Mouse (Mus musculus) liver, adult 2 months (tissue): ENCODE measurements at regions not wholly inside any gene's neighbourhood (a gene's known extent, or its start where the extent isn't known, plus 50 kb on each side); places are given as distances from the start of the nearest gene placed in this dataset.

Experiments
- DNase-seq: peaks from one replicate; pipeline ENCODE4 v3.0.0-alpha.2; 2011; ENCODE audit warnings: low read depth, low spot score; ENCODE audit errors: extremely low read depth
- H3K27ac ChIP-seq: fragments of 200-500 bp; replicated peaks from 2 replicates; pipeline ENCODE4 v1.5.1; 2012; ENCODE audit warnings: low read depth, mild to moderate bottlenecking, control low read depth, inconsistent platforms, low read length; ENCODE audit not compliant: insufficient read depth
- H3K27me3 ChIP-seq: fragments of 200-500 bp; 2 replicates; pipeline ENCODE4 v1.6.1; 2012; ENCODE audit warnings: mild to moderate bottlenecking, moderate library complexity, low read length, inconsistent platforms; ENCODE audit not compliant: control insufficient read depth, insufficient read depth
- H3K36me3 ChIP-seq: fragments of 200-500 bp; 2 replicates; pipeline ENCODE4 v1.6.1; 2012; ENCODE audit warnings: low read length, inconsistent platforms; ENCODE audit not compliant: control insufficient read depth, insufficient read depth
- H3K4me1 ChIP-seq: fragments of 200-500 bp; 2 replicates; pipeline ENCODE4 v1.6.1; 2011; ENCODE audit warnings: low read length; ENCODE audit not compliant: control insufficient read depth, insufficient read depth
- H3K4me3 ChIP-seq: fragments of 200-500 bp; 2 replicates; pipeline ENCODE4 v1.5.1; 2011; ENCODE audit warnings: low read depth, mild to moderate bottlenecking, control low read depth, low read length, moderate library complexity; ENCODE audit not compliant: insufficient read depth
- H3K79me2 ChIP-seq: fragments of 200-500 bp; 2 replicates; pipeline ENCODE4 v1.6.1; 2012; ENCODE audit warnings: inconsistent platforms, mild to moderate bottlenecking, low read length, moderate library complexity; ENCODE audit not compliant: control insufficient read depth, insufficient read depth
- H3K9ac ChIP-seq: fragments of 200-500 bp; 2 replicates; pipeline ENCODE4 v1.6.1; 2012; ENCODE audit warnings: low read depth, mild to moderate bottlenecking, control low read depth, inconsistent platforms, low read length
- CTCF ChIP-seq: fragments of 200-500 bp; IDR thresholded peaks from 2 replicates; pipeline ENCODE4 v1.5.1; 2011; ENCODE audit warnings: low read depth, low read length, control low read depth
- POLR2A ChIP-seq: fragments of 200-500 bp; IDR thresholded peaks from 2 replicates; pipeline ENCODE4 v1.6.1; 2011; ENCODE audit warnings: low read length, control low read depth; ENCODE audit not compliant: insufficient read depth; ENCODE audit errors: extremely low read depth
- WGBS: fragments of 180-500 bp; shearing (Covaris S2); methylation state at CpG from one replicate; pipeline ENCODE4 v1.1.7; 2018; 5-methylcytosine and 5-hydroxymethylcytosine counted together

- WGBS: 22% methylated on average over 19 of the region's 19 CpGs
- no peak for TF ChIP-seq POLR2A
- TF ChIP-seq CTCF: peak; percentile 77
- no peaks in the 10 kb centered on the region for H3K27me3 ChIP-seq
Measured at GRCm38 (mm10) chr16:9009361-9010083, 179.6 kb downstream of the 1810013L24Rik start.

GRCm38 (mm10) chr16:9011077-9011476 is 181.2 kb downstream of the 1810013L24Rik start:
- no peak overlapping the region for H3K27ac ChIP-seq
- H3K79me2 ChIP-seq: no peaks in the 10 kb centered on the region
- no peaks in the 10 kb centered on the region for H3K4me1 ChIP-seq
- H3K9ac ChIP-seq: no peak overlapping the region
- no peaks in the 10 kb centered on the region for H3K36me3 ChIP-seq
- H3K4me3 ChIP-seq: no peak overlapping the region
- no peak for TF ChIP-seq CTCF
- no peak for TF ChIP-seq POLR2A
- WGBS: 33% methylated on average over 1 of the region's 1 CpGs
- DNase-seq: no peak
- H3K27me3 ChIP-seq: no peaks in the 10 kb centered on the region; the same call in 1 of the 2 replicates

More at GRCm38 (mm10) chr16:9009361-9010083, 179.6 kb downstream of the 1810013L24Rik start:
- DNase-seq: no peak
- no peak overlapping the region for H3K27ac ChIP-seq
- H3K9ac ChIP-seq: no peak overlapping the region
- no peaks in the 10 kb centered on the region for H3K36me3 ChIP-seq
- no peak overlapping the region for H3K4me3 ChIP-seq
- no peaks in the 10 kb centered on the region for H3K79me2 ChIP-seq
- no peaks in the 10 kb centered on the region for H3K4me1 ChIP-seq

GRCm38 (mm10) chr16:9011691-9012090 is 181.8 kb downstream of the 1810013L24Rik start:
- Histone ChIP-seq H3K27me3 (no peaks in the 10 kb centered on the region; the same call in 1 of the 2 replicates), H3K36me3 (no peaks in the 10 kb centered on the region), H3K4me3 (no peak overlapping the region), H3K9ac (no peak overlapping the region), H3K79me2 (no peaks in the 10 kb centered on the region), H3K27ac (no peak overlapping the region), H3K4me1 (no peaks in the 10 kb centered on the region)
- DNase-seq: no peak
- TF ChIP-seq CTCF: no peak
- TF ChIP-seq POLR2A: no peak
- 63% methylated on average over 4 of the region's 4 CpGs for WGBS

GRCm38 (mm10) chr16:9016040-9016761 is 186.3 kb downstream of the 1810013L24Rik start:
- WGBS: 58% methylated on average over 13 of the region's 13 CpGs
- Histone ChIP-seq H3K4me1 (no peaks in the 10 kb centered on the region), H3K36me3 (no peaks in the 10 kb centered on the region)

GRCm38 (mm10) chr16:9016762-9017086 is 186.8 kb downstream of the 1810013L24Rik start:
- H3K9ac ChIP-seq: no peak overlapping the region
- H3K36me3 ChIP-seq: no peaks in the 10 kb centered on the region
- no peaks in the 10 kb centered on the region for H3K4me1 ChIP-seq
- H3K79me2 ChIP-seq: no peaks in the 10 kb centered on the region
- no peak overlapping the region for H3K4me3 ChIP-seq
- DNase-seq: no peak
- H3K27me3 ChIP-seq: no peaks in the 10 kb centered on the region; the same call in 1 of the 2 replicates
- TF ChIP-seq CTCF (no peak), POLR2A (no peak)
- H3K27ac ChIP-seq: no peak overlapping the region
- 90% methylated on average over 7 of the region's 7 CpGs for WGBS

More at GRCm38 (mm10) chr16:9016040-9016761, 186.3 kb downstream of the 1810013L24Rik start:
- no peaks in the 10 kb centered on the region for H3K79me2 ChIP-seq
- H3K9ac ChIP-seq: no peak overlapping the region
- no peak for TF ChIP-seq CTCF
- TF ChIP-seq POLR2A: no peak
- DNase-seq: no peak
- H3K27ac ChIP-seq: no peak overlapping the region
- H3K4me3 ChIP-seq: no peak overlapping the region
- H3K27me3 ChIP-seq: no peaks in the 10 kb centered on the region; the same call in 1 of the 2 replicates

GRCm38 (mm10) chr16:9030717-9031116 is 200.8 kb downstream of the 1810013L24Rik start:
- H3K4me1 ChIP-seq: no peaks in the 10 kb centered on the region
- TF ChIP-seq POLR2A: no peak
- no peak for TF ChIP-seq CTCF
- H3K9ac ChIP-seq: no peak overlapping the region
- H3K79me2 ChIP-seq: no peaks in the 10 kb centered on the region
- H3K27me3 ChIP-seq: no peaks in the 10 kb centered on the region
- H3K4me3 ChIP-seq: no peak overlapping the region
- no peaks in the 10 kb centered on the region for H3K36me3 ChIP-seq
- H3K27ac ChIP-seq: no peak overlapping the region
- WGBS: 84% methylated on average over 4 of the region's 4 CpGs
- no peak for DNase-seq
